ENCODE assay signal across 10 mouse cellular contexts in genomic region chr4:105390378-105390777, GRCm38 (mm10).
DNase-seq lines count a peak whose midpoint lies in the region; ATAC-seq and TF ChIP-seq lines count a peak whose summit lies in the region.
"Had no signal": no experiment of that assay in that cellular context is flagged by ENCODE, and none has a peak within 500 bp of the region (broad histone marks: within the 10 kb centered on the region; RNA-seq: fewer than 3 reads in every experiment).

No protein-coding gene starts in this region.

- no peaks in the 10 kb centered on the region for H3K27me3 ChIP-seq in heart, embryonic 12.5 days (replicated peaks)
- H3K27me3 ChIP-seq in heart, adult 2 months (ENCODE audit: control insufficient read depth, insufficient read depth, low read length) = no peaks in the 10 kb centered on the region
- H3K27me3 ChIP-seq in limb, embryonic 13.5 days = no peaks in the 10 kb centered on the region
- H3K27me3 ChIP-seq: embryonic facial prominence, embryonic 15.5 days had no signal

- no peaks in the 10 kb centered on the region for H3K79me2 ChIP-seq in heart, adult 2 months (replicated peaks; ENCODE audit: control insufficient read depth, insufficient read depth, low read length)

- no peak for TF ChIP-seq EP300 in heart, adult 2 months (IDR thresholded peaks at IDR 0.05; ENCODE audit: insufficient read depth, low read depth, low read length)

- H3K36me3 ChIP-seq in heart, embryonic 12.5 days = no peaks in the 10 kb centered on the region
- H3K36me3 ChIP-seq in heart, adult 2 months (ENCODE audit: control insufficient read depth, insufficient read depth, low read length) = no peaks in the 10 kb centered on the region
- no peaks in the 10 kb centered on the region for H3K36me3 ChIP-seq in limb, embryonic 13.5 days
- H3K36me3 ChIP-seq: embryonic facial prominence, embryonic 15.5 days had no signal

- no peak overlapping the region for H3K4me3 ChIP-seq in heart, embryonic 12.5 days
- no peak overlapping the region for H3K4me3 ChIP-seq in heart, adult 2 months
- no peak overlapping the region for H3K4me3 ChIP-seq in limb, embryonic 13.5 days
- H3K4me3 ChIP-seq: embryonic facial prominence, embryonic 15.5 days had no signal

- 0 out of 2 replicates have a peak, but pooled peaks cover 5% of the 10 kb centered on the region for H3K9me3 ChIP-seq in heart, embryonic 12.5 days (replicated peaks)
- no peaks in the 10 kb centered on the region for H3K9me3 ChIP-seq in limb, embryonic 13.5 days
- H3K9me3 ChIP-seq: embryonic facial prominence, embryonic 15.5 days had no signal

- no peak for DNase-seq in heart, adult 2 months
- peak; percentile 83 for DNase-seq in NIH3T3 (ENCODE audit: low read depth)
- DNase-seq in gastrocnemius, postnatal 14 days = peak; percentile 63
- no peak for DNase-seq in spleen, adult 12 weeks (ENCODE audit: low spot score)
- no peak for DNase-seq in urinary bladder, adult 18-20 months (ENCODE audit: low spot score in 2 of 2)
- no peak for DNase-seq in frontal cortex, postnatal 14 days (ENCODE audit: low spot score in 2 of 2)
- DNase-seq: thymus, postnatal 4 days had no signal

- intact Hi-C loops in heart, adult 2 months (cut with DNase I) = no loop called here
- intact Hi-C loops in gastrocnemius, postnatal 14 days (cut with DNase I; ENCODE audit: low total_unique reads) = no loop called here

- 18% methylated on average over 5 of the region's 5 CpGs for WGBS in heart, embryonic 12.5 days
- 26% methylated on average over 5 of the region's 5 CpGs for WGBS in heart, adult 2 months
- 22% methylated on average over 5 of the region's 5 CpGs for WGBS in limb, embryonic 13.5 days

- no peak for TF ChIP-seq CTCF in heart, adult 2 months (IDR thresholded peaks at IDR 0.05)

- no peak for TF ChIP-seq POLR2A in heart, adult 2 months (IDR thresholded peaks at IDR 0.05; ENCODE audit: insufficient read depth, low read depth, low read length)

- ATAC-seq in heart, embryonic 12.5 days (ENCODE audit: insufficient number of reproducible peaks, low FRiP score) = peak; percentile 25; the same call in 1 of the 2 replicates
- no peak; the same call in 1 of the 2 replicates for ATAC-seq in limb, embryonic 13.5 days (ENCODE audit: low FRiP score, low read depth)

- H3K9ac ChIP-seq in heart, embryonic 12.5 days = no peak overlapping the region
- H3K9ac ChIP-seq in heart, adult 2 months (ENCODE audit: low read depth, low read length) = no peak overlapping the region
- 0 out of 2 replicates have a peak overlapping the region, but pooled peaks have one; percentile 15 for H3K9ac ChIP-seq in limb, embryonic 13.5 days
- H3K9ac ChIP-seq: embryonic facial prominence, embryonic 15.5 days had no signal

- H3K27ac ChIP-seq in heart, embryonic 12.5 days (ENCODE audit: poor library complexity, severe bottlenecking) = no peak overlapping the region
- no peak overlapping the region for H3K27ac ChIP-seq in heart, adult 2 months
- no peak overlapping the region for H3K27ac ChIP-seq in limb, embryonic 13.5 days
- H3K27ac ChIP-seq: embryonic facial prominence, embryonic 15.5 days had no signal

- H3K4me1 ChIP-seq in heart, embryonic 12.5 days (replicated peaks) = peaks cover 6% of the 10 kb centered on the region; the same call in 1 of the 2 replicates
- no peaks in the 10 kb centered on the region for H3K4me1 ChIP-seq in heart, adult 2 months (ENCODE audit: control insufficient read depth, insufficient read depth, low read length)
- H3K4me1 ChIP-seq in limb, embryonic 13.5 days = peaks cover 13% of the 10 kb centered on the region; the same call in 1 of the 2 replicates

- no peak overlapping the region for H3K4me2 ChIP-seq in heart, embryonic 12.5 days
- no peak overlapping the region for H3K4me2 ChIP-seq in limb, embryonic 13.5 days (replicated peaks)
- H3K4me2 ChIP-seq: embryonic facial prominence, embryonic 15.5 days had no signal

Comparison
In these comparisons a context has a peak if more than half of its experiments do, and no peak if none do; other contexts are left out.
1. DNase-seq: peak in NIH3T3 (single experiment) and gastrocnemius, postnatal 14 days (single experiment); none in heart, adult 2 months (0 of 2), spleen, adult 12 weeks (single experiment), urinary bladder, adult 18-20 months (0 of 2) and frontal cortex, postnatal 14 days (0 of 2).